Mouse (Mus musculus) adrenal gland, postnatal 14 days (tissue): ENCODE results near the gene Vmn1r90. TPM values are rescaled to one million over a fixed set of nuclear protein-coding genes. Genes with fewer than 3 reads are reported as not detected.
"Not testable (repeated sequence)": the region's sequence is repeated elsewhere in the genome, so short reads cannot be mapped to it uniquely, and the experiment has no call there.

ENCODE experiments used
- DNase-seq: peaks from one replicate; pipeline ENCODE4 v3.0.0; 2021; ENCODE audit warnings: mixed read lengths
- long read RNA-seq, 2 experiments: library from polyadenylated mRNA; stranded (forward); transcript quantifications; one replicate each; pipeline ENCODE4 v2.0.0; 2021
- total RNA-seq: library from RNA; stranded (reverse); gene quantifications from 2 replicates; pipeline ENCODE4 v1.2.3, GENCODE M21; 2021

The Vmn1r90 gene
- not detected in 2 replicates for total RNA-seq
- long read RNA-seq, experiment 1, result 0 reads
- long read RNA-seq, experiment 2, result 0 reads

DNA sequence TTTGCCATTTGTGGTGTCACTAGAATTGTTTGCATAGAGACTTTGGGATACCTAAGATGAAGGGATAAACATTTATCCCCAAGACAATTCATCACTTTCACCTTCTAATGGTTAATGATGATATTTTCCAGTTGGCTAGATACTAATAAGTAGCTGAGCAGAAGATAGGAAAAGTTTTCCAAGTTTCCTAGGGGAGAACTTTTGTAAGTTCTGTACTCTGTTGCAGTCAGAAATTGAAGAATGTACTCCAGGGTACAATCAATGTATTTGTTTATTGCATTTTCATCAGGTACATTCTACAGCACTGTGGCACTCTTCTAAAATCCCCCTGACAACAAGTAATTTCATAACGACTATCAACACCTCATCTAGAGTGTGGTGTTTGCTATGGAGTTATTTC, at the start of gene Vmn1r90:
Gene Vmn1r90, minus strand, starts transcription at position 101 of the 400 bp plus-strand sequence.
- no peak for DNase-seq

DNA sequence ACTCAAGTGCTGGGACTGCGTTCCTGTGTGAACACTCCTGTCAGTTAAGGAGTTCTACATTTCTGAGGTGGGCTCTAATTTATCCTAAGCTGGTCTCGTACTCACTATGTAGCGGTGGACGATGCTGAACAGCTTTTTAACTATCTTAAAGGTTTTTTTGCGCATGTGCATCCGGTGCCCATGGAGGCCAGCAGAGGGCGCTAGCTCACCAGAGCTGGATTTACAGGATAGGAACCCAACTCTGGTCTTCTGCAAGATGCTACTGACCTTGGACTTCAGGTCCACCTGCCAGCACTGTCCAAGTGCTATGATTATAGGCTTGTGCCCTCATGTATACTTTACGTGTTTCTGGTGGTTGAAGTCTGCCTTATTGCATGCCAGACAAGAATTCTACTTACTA, 29.7 kb upstream of the Vmn1r90 start:
- not testable (repeated sequence) for DNase-seq

DNA sequence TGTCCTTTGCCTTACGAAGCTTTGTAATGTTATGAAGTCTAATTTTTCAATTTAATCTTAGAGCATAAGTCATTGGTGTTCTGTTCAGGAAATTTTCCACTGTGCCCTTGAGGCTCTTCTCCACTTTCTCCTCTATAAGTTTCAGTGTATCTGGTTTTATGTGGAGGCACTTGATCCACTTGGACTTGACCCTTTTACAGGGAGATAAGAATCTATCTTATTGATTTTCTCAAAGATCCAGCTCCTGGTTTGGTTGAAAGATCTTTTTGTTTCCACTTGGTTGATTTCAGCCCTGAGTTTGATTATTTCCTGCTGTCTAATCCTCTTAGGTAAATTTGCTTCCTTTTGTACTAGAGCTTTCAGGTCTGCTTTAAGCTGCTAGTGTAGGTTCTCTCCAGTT, 11.0 kb downstream of the Vmn1r90 start:
- no peak for DNase-seq

DNA sequence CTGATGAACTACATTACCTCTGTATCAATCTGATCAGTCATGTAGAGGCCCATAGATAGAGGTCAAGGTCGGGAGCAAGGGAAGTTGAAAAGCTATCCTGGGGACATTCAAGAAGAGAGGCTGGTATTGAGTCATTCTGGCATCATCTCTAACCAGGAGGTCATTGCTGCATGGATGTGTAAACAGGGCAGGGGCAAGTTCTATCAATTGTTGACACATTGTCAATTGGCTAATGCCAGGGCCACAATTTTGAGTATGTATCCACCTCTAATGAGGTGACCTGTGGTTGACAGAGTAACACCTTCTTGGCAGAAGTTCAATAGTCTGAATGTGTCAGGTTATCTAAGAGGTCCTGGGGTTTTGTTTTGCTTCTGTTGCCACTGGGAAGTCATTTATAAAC, 38.0 kb downstream of the Vmn1r90 start:
- no peak for DNase-seq

DNA sequence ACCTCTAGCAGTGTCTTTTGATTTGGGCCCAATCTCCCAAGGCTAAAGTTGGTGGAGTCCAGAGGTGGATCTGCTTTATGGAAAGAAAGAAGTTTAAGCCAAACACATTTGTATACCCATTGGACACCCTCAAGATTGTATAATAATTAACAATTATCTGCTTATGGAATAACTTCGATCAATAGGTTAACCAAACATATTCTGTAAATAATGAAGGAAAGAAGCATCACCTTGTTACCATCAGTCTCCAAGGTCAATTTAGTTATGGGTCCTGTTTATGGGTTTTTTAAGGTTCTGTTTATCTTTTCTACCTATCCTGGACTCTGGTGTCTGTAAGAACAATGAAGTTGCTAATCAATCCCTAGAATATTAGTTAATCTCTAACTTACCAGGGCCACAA, 40.7 kb downstream of the Vmn1r90 start:
- no peak for DNase-seq

DNA sequence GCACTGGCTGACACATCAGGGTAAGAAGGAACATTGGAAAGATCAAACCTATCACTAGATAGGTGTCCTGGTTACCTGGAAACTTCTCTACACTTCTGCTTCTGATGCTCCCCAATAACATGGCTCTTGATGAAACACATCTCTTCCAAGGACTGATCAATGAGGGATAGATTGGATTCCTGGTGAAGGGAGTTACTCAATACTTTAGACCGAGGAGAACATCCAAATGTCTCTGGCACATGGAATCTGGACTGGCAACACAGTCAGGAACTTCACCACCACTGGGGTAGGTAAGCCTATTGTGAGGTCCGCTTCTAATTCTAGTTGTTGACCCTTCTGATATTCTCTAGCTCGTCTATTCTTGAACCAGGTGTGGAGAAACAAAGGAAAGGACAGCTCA, 45.0 kb downstream of the Vmn1r90 start:
- DNase-seq, result no peak

Other genes starting within 250 kb of the Vmn1r90 start
- not detected in 2 replicates for gene Obox8, start 229.9 kb downstream of the Vmn1r90 start, total RNA-seq
- gene Sult2a8, start 116.7 kb downstream of the Vmn1r90 start, total RNA-seq, result 0.71 and 30.7 TPM in 2 replicates
- gene Sult2a7, start 69.3 kb downstream of the Vmn1r90 start, total RNA-seq, result not detected in 2 replicates
- gene Obox7, start 96.0 kb upstream of the Vmn1r90 start, total RNA-seq, result not detected in 2 replicates